27 mouse cellular contexts compared by ENCODE assay signal in genomic region chr4:106453516-106453915, GRCm38 (mm10). TPM values are rescaled to one million over a fixed set of nuclear protein-coding genes. Genes with fewer than 3 reads are reported as not detected.
DNase-seq lines count a peak whose midpoint lies in the region; TF ChIP-seq lines count a peak whose summit lies in the region.
"Had no signal": no experiment of that assay in that cellular context is flagged by ENCODE, and none has a peak within 500 bp of the region (broad histone marks: within the 10 kb centered on the region; RNA-seq: fewer than 3 reads in every experiment).

No protein-coding gene starts in this region.

- TF ChIP-seq POLR2A in liver, adult 2 months (IDR thresholded peaks at IDR 0.05; ENCODE audit: extremely low read depth, insufficient read depth, low read length) = no peak

- H3K4me1 ChIP-seq in liver, adult 2 months (ENCODE audit: control insufficient read depth, insufficient read depth, low read length) = peaks cover 7% of the 10 kb centered on the region; the same call in 1 of the 2 replicates
- H3K4me1 ChIP-seq: embryonic facial prominence, embryonic 15.5 days; forebrain, embryonic 10.5 days; hindbrain, embryonic 13.5 days had no signal

- H3K4me3 ChIP-seq in liver, adult 2 months (ENCODE audit: insufficient read depth, low read depth, low read length) = no peak overlapping the region
- H3K4me3 ChIP-seq: embryonic facial prominence, embryonic 15.5 days; erythroblast, embryonic 14.5 days; forebrain, embryonic 10.5 days; heart, adult 2 months; heart, embryonic 15.5 days; hindbrain, embryonic 13.5 days had no signal

- H3K27me3 ChIP-seq in liver, adult 2 months (ENCODE audit: control insufficient read depth, insufficient read depth, low read length) = no peaks in the 10 kb centered on the region
- H3K27me3 ChIP-seq: embryonic facial prominence, embryonic 15.5 days; heart, embryonic 15.5 days; hindbrain, embryonic 13.5 days had no signal

- peak; percentile 84 to 92 for DNase-seq in cerebellum, postnatal 10 days
- DNase-seq in cerebellum, adult 8-10 months = no peak
- peak; percentile 42 for DNase-seq in gastrocnemius, adult 18-20 months (ENCODE audit: low spot score)
- no peak for DNase-seq in gastrocnemius, postnatal 36 days
- DNase-seq in liver, adult 2 months (ENCODE audit: extremely low read depth, low read depth, low spot score) = peak; percentile 77
- DNase-seq in liver = no peak
- DNase-seq in gastrocnemius, postnatal 14 days = peak; percentile 48
- DNase-seq: adrenal gland, postnatal 14 days; embryo, embryonic 11 days; heart, postnatal 14 days; kidney, adult 11 months had no signal

- intact Hi-C loops in gastrocnemius, postnatal 36 days (cut with DNase I) = no loop called here
- intact Hi-C loops in gastrocnemius, postnatal 14 days (cut with DNase I; ENCODE audit: low total_unique reads) = no loop called here

- H3K36me3 ChIP-seq in liver, adult 2 months (ENCODE audit: control insufficient read depth, insufficient read depth, low read length) = peaks cover 54% of the 10 kb centered on the region
- H3K36me3 ChIP-seq: embryonic facial prominence, embryonic 15.5 days; heart, embryonic 15.5 days; hindbrain, embryonic 13.5 days had no signal

- no peak for TF ChIP-seq CTCF in liver, adult 2 months (IDR thresholded peaks at IDR 0.05; ENCODE audit: low read depth, low read length)

- no peak overlapping the region for H3K27ac ChIP-seq in liver, adult 2 months (replicated peaks; ENCODE audit: insufficient read depth, low read depth, low read length)
- H3K27ac ChIP-seq: embryonic facial prominence, embryonic 15.5 days; forebrain, embryonic 10.5 days; heart, adult 2 months; heart, embryonic 15.5 days; hindbrain, embryonic 13.5 days; hindbrain, postnatal 0 days had no signal

- no peaks in the 10 kb centered on the region for H3K79me2 ChIP-seq in liver, adult 2 months (ENCODE audit: control insufficient read depth, insufficient read depth, low read length)

- WGBS in liver, adult 2 months = 21% methylated on average over 4 of the region's 4 CpGs

- no peak overlapping the region for H3K9ac ChIP-seq in liver, adult 2 months (ENCODE audit: low read depth, low read length)
- H3K9ac ChIP-seq: embryonic facial prominence, embryonic 15.5 days; heart, embryonic 15.5 days; hindbrain, embryonic 13.5 days had no signal

RNA-seq across cellular contexts. Expression of gene Pcsk9, which starts 10.6 kb away (rescaled TPM):
- total RNA-seq in gastrocnemius, adult 18-20 months (2021) = not detected
- total RNA-seq in gastrocnemius, postnatal 36 days (2021) = under 1 TPM in 1 of 2 experiments, not detected in 1; 0.08 TPM
- total RNA-seq in liver, adult 2 months (2014; rRNA removed) = 35.9 and 55.0 TPM in 2 replicates
- polyA plus RNA-seq in liver, adult 2 months (2012; rRNA removed) = 60.8 and 88.2 TPM in 2 replicates
- total RNA-seq in gastrocnemius, postnatal 14 days (2021) = not detected
- total RNA-seq: adrenal gland, adult 18-20 months; common myeloid progenitor, adult 5-6 weeks; heart, adult 2 months; heart, postnatal 14 days had no signal
- polyA plus RNA-seq: activated CD4-positive, CD25-positive, alpha-beta regulatory T cell, adult 4 months had no signal

RNA-seq across cellular contexts. Expression of gene Bsnd, which starts 38.6 kb away (rescaled TPM):
- total RNA-seq in gastrocnemius, adult 18-20 months (2021) = not detected
- total RNA-seq in gastrocnemius, postnatal 36 days (2021) = not detected
- total RNA-seq in liver, adult 2 months (2014; rRNA removed) = not detected in 2 replicates
- not detected in 2 replicates for polyA plus RNA-seq in liver, adult 2 months (2012; rRNA removed)
- under 1 TPM in 1 of 2 experiments, not detected in 1; 0.18 TPM for total RNA-seq in gastrocnemius, postnatal 14 days (2021)
- total RNA-seq: adrenal gland, adult 18-20 months; adrenal gland, postnatal 14 days; common myeloid progenitor, adult 5-6 weeks; heart, adult 2 months; heart, postnatal 14 days; hematopoietic stem cell, adult 5-6 weeks; hindbrain, postnatal 0 days had no signal
- polyA plus RNA-seq: activated CD4-positive, CD25-positive, alpha-beta regulatory T cell, adult 4 months; C2C12; embryonic facial prominence, embryonic 11.5 days; erythroblast, embryonic 14.5 days; forebrain, embryonic 10.5 days; forebrain, embryonic 14.5 days; heart, adult 2 months; heart, embryonic 11.5 days; heart, embryonic 15.5 days; hindbrain, embryonic 13.5 days; hindbrain, postnatal 0 days; intestine, embryonic 14.5 days had no signal

Comparison
In these comparisons a context has a peak if more than half of its experiments do, and no peak if none do; other contexts are left out.
1. DNase-seq: peak in cerebellum, postnatal 10 days (2 of 2), gastrocnemius, adult 18-20 months (single experiment), liver, adult 2 months (single experiment) and gastrocnemius, postnatal 14 days (single experiment); none in cerebellum, adult 8-10 months (single experiment), gastrocnemius, postnatal 36 days (0 of 2) and liver (single experiment).
2. RNA of gene Pcsk9, which starts 10.6 kb away (total RNA-seq): 35.9 to 55.0 TPM in liver, adult 2 months; 0.08 TPM in gastrocnemius, postnatal 36 days, not detected in gastrocnemius, adult 18-20 months and not detected in gastrocnemius, postnatal 14 days; every median in the first group is over 10 times any median in the second.